Mouse (Mus musculus) ES-CJ7 (cell line): ENCODE data around the gene Zfp335.
A peak's percentile ranks its signal among the peaks of the same experiment; 100 is the strongest.
"Not testable (repeated sequence)": the region's sequence is repeated elsewhere in the genome, so short reads cannot be mapped to it uniquely, and the experiment has no call there.

Experiments used
- DNase-seq: peaks from one replicate; pipeline ENCODE4 v3.0.0; 2011; ENCODE audit warnings: low read depth, low spot score

Gene Zfp335

DNA sequence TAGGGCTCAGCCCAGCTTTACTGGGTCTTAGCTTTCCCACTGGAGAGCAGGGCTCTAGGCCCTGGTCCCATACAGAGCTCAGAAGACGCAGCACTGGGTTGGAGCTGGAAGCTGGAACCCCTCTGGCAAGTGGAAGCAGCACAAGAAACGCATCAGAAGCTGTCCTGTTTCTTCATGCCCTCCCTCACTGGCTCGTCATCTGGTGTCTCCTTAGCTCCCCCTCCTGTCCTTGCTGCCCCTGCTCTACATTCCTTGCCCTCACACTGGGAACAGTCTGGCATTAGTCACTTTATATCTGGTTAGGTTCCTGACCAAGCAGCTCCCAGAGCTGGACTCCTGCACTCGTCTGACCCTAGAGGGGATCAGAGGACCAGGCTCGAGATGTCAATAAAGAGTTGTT lies 17.5 kb downstream of the Zfp335 start:
- DNase-seq = no peak

DNA sequence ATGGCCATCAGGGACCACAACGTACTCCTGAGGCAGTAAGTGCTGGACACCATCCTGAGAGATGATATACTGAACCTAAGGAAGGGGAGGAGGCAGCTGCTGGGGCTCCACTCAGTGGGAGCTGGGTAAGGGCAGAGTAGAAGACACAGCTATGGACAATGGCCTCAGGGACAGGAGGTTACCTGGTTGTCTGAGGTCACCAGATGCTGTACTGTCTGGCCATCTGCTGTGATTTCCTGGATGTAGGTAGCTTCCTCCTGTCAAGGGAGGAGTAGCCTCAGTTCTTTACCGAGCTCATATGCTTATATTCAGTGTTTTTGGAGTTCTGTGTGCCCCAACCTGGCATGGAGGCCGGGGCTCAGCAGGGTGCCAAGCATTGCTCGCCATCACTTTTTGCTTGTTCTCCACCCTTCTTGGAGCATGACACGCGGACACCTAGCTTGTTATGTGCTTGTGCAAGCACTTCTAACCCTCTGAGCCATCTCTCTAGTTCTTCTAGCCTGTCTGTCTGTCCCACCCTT lies 18.8 kb downstream of the Zfp335 start:
- DNase-seq = no peak

- no peak for DNase-seq
Measured at GRCm38 (mm10) chr2:164891908-164892695, 19.5 kb downstream of the Zfp335 start.

DNA sequence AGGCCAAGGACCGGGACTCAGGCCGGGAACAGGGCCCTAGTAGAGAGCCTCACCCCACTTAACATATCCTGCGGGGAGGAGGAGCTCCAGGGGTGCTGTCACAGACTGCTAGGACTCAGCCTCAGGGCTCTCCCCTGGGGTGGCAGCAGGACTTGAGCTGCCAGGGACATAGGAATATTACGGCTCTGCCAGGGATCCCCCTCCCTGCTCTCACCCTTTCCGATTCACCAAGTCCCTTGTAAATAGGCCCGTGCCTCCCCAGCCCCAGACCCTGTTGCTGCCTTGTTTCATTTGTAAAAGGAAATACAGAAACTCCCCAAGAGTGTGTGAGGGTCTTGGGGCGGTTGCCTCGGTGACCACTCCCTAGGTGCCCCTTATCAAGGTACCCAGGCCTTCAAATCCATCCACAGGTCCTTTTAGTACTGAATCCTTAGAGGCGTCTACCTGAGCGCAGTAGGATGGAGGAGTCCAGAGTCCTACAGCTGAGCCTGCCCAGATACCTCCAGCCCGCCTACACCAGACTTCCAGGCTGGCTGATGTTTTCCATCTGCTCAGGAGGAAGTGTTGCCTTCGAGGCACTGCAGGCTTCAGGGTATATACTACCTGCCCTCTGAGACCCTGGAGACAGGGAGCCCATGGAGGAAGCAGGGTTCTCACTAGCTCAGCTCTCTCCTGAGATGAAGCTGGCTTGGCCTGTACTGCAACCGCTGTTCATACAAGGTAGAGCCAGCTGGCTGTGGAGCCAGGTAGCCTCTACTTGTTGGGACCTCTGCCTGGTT lies 20.3 kb downstream of the Zfp335 start:
- DNase-seq = no peak

GRCm38 (mm10) chr2:164890411-164891049 lies 21.0 kb downstream of the Zfp335 start:
- no peak for DNase-seq

- no peak for DNase-seq
Measured at GRCm38 (mm10) chr2:164889960-164890359, 21.6 kb downstream of the Zfp335 start.

DNA sequence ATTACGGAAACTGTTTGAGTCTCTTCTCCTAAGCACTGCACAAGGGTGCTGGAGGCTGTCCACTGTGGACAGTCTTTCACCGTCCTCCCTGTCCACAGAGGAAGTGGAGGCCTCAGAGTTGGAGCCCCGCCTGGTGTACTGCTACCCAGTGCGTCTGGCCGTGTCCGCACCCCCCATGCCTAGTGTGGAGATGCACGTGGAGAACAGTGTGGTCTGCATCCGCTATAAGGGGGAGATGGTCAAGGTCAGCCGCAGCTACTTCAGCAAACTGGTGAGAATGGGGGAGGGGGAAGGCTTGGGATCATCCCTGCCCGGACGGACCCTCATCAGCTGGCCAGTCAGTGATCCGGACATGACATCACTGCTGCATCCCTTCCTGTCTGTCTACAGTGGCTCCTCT lies 22.6 kb downstream of the Zfp335 start:
- DNase-seq = no peak

GRCm38 (mm10) chr2:164886617-164887016 lies 24.9 kb downstream of the Zfp335 start:
- DNase-seq = no peak

- DNase-seq = no peak
Measured at GRCm38 (mm10) chr2:164885788-164886187, 25.8 kb downstream of the Zfp335 start.

DNA sequence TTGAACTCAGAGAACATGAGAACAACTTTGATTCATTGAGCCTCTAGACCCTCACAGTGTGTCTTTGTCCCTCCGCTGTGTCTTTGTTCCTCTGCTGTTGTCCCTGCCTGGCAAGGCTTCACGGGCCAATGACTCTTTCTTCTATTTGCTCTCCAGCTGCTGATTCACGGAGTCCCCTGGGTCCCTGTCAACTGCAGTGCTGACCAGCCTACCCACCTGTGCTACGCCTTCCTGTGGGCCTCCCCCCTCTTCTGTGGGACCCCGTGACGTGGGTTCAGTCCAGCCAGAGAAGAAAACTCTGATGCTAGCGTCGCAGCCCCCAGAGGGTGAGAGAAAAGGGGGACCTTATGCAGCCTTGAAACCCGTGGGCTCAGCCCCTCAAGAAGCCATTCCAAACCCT lies 28.9 kb downstream of the Zfp335 start:
- DNase-seq = no peak

GRCm38 (mm10) chr2:164879568-164880277 lies 31.8 kb downstream of the Zfp335 start:
- DNase-seq = peak; percentile 97

- DNase-seq = peak; percentile 94
Measured at GRCm38 (mm10) chr2:164879228-164879567, 32.4 kb downstream of the Zfp335 start, which contains the start of gene Pcif1. Gene Pcif1 (plus strand): TSS chr2:164879304.

DNA sequence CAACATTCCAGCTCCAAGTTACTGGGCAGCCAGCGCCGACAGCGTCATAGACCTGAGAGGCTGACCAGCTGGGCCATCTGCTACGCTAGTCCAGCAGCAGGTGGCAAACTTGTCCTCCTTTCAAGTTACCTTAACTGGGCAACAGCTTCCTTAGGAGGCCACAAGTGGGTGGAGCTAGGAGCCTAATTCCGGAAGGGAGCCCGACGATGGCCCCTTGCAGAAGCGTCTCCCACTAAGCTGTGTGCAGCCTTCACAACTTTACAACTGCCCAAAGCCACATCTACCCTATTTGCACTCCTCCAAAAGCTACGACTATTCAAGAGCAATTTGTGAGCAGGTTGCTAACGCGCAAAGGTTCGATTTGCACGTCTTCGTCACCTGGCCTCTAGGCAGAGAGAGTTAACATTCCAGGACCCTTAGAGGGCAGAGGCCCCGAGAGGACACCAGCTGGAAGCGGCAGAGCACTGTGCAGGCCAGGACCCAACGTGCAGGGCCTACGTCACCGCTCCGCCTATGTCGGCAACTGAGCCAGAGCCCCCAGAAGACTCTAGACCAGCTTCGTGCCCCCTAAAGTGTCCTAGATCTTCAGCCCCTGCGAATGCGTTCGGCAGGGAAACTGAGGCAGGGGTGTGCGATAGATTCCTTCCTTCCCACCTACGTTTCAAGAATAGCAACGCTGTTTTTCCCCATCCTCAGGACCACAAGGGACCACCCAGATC lies 32.9 kb downstream of the Zfp335 start:
- peak; percentile 60 for DNase-seq

DNA sequence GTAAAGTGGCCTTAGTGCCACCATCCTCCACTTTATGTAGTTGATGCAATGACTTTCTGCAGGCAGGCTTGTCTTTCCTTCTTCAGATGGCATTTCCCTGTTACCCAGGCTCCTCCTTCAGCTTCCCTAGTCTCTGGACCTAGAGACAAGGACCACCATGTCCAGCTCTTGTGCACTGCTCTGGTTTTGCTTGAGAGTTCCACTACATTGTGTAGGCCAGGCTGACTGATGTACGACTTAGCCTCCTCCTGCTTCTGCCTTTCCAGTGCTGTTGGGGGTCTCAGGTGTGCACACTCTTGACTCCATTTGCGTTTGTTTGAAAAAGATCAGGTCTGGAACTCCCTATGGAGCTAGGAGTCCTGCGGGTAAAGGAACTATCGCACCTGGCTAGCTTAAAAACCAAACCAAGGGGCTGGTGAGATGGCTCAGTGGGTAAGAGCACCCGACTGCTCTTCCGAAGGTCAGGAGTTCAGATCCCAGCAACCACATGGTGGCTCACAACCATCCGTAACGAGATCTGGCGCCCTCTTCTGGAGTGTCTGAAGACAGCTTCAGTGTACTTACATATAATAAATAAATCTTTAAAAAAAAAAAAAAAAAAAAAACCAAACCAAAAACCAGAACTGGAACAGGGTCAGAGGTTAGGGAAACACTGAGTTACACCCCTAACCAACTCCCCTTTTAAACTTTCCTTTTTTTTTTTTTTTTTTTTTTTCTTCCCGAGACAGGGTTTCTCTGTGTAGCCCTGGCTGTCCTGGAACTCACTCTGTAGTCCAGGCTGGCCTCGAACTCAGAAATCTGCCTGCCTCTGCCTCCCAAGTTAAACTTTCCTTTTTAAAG lies 34.0 kb downstream of the Zfp335 start:
- DNase-seq = peak; percentile 59

DNA sequence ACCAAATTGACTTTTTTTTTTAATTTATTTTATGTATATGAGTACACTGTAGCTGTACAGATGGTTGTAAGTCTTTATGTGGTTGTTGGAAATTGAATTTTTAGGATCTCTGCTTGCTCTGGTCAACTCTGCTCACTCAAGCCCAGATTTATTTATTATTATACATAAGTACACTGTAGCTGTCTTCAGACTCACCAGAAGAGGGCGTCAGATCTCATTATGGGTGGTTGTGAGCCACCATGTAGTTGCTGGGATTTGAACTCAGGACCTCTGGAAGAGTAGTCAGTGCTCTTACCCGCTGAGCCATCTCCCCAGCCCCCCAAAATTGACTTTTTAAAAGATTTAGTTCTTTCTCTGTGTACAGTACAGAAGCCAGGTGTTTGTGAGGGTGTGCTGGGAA lies 35.9 kb downstream of the Zfp335 start:
- not testable (repeated sequence) for DNase-seq

DNA sequence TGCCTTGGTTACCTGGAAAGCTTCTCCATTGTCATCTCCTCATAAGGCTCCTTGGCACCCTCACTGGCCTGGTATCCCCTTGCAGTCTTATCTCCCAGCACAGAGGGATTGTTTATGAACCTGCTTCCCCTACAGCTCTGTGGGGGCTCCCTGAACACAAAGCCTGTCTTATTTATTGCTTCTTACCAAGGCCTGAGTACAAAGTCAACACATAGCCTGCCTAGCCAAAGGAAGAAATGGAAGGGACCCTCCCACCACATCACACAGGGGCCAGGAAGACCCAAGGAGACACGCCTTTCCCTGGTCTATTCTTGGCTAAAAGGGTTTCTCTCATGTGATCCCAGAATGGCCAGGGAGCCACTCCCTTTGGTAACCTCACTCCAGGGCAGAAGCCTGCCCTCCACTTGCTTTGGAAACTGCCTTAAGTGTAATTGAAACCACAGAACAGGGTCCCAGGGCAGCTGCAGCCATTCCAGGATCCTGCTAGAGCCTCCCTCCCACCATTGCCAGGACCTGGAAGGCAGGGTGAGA lies 37.3 kb downstream of the Zfp335 start:
- DNase-seq = peak; percentile 77

DNA sequence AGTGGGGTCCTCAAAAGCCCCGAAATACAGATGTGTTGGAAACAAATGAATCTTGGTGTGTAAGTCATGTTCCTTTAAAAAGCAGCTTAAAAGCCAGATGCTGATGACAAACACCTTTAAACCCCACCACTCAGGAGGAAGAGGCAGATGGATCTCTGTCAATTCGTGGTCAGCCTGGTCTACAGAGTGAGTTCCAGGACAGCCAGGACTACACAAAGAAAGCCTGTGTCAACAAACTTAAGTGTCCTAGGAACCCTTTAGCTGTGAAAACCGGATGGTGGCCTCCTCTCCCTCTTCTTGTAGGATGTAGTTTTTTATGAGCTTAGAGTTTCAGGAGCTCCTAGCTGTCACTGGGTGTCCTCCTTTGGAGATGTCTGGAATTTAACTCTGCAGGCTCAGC lies 37.9 kb downstream of the Zfp335 start:
- DNase-seq = no peak

GRCm38 (mm10) chr2:164871602-164872303 lies 39.8 kb downstream of the Zfp335 start:
- DNase-seq = no peak

DNA sequence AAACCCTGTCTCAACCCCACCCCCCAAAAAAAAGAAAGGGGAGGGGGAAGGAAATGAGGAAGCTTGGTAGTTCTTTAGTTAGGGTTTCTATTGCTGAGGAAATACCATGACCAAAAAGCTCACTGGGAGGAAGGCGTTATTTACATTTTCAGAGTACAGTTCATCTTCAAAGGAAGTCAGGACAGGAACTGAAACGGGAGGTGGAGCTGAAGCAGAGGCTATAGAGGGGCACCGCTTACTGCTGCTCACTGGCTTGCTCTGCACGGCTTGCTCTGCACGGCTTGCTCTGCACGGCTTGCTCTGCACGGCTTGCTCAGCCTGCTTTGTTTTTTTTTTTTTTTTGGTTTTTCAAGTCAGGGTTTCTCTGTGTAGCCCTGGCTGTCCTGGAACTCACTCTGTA lies 43.1 kb downstream of the Zfp335 start:
- no peak for DNase-seq
